Mouse (Mus musculus) limb, embryonic 13.5 days (tissue): ENCODE data around the gene Bpifb2. TPM values are rescaled to one million over a fixed set of nuclear protein-coding genes. Genes with fewer than 3 reads are reported as not detected.

ENCODE experiments used
- ATAC-seq: fragments of 200-750 bp; cut with Nextera tagmentation; 2 replicates; pipeline ENCODE4 v1.8.0; 2017; ENCODE audit warnings: low read depth, moderate number of reproducible peaks, moderate TSS enrichment; ENCODE audit not compliant: low FRiP score
- H3K27ac ChIP-seq: fragments of 300-500 bp; sonication (generic); 2 replicates; pipeline ENCODE4 v1.5.1; 2015; ENCODE audit warnings: inconsistent platforms, mild to moderate bottlenecking, moderate library complexity
- H3K27me3 ChIP-seq: fragments of 300-500 bp; sonication (generic); 2 replicates; pipeline ENCODE4 v1.6.1; 2015; ENCODE audit warnings: mild to moderate bottlenecking, inconsistent platforms
- H3K36me3 ChIP-seq: fragments of 300-500 bp; sonication (generic); 2 replicates; pipeline ENCODE4 v1.6.1; 2015; ENCODE audit warnings: inconsistent platforms, mild to moderate bottlenecking, moderate library complexity
- H3K4me1 ChIP-seq: fragments of 300-500 bp; sonication (generic); 2 replicates; pipeline ENCODE4 v1.6.1; 2015; ENCODE audit warnings: inconsistent platforms
- H3K4me2 ChIP-seq: fragments of 300-500 bp; sonication (generic); replicated peaks from 2 replicates; pipeline ENCODE4 v1.6.1; 2015; ENCODE audit warnings: inconsistent platforms, mild to moderate bottlenecking, moderate library complexity
- H3K4me3 ChIP-seq: fragments of 300-500 bp; sonication (generic); 2 replicates; pipeline ENCODE4 v1.5.1; 2015; ENCODE audit warnings: moderate library complexity, mild to moderate bottlenecking, inconsistent platforms
- H3K9ac ChIP-seq: fragments of 300-500 bp; sonication (generic); 2 replicates; pipeline ENCODE4 v1.6.1; 2015; ENCODE audit warnings: mild to moderate bottlenecking, inconsistent platforms
- H3K9me3 ChIP-seq: fragments of 300-500 bp; sonication (generic); 2 replicates; pipeline ENCODE4 v1.6.1; 2016; ENCODE audit warnings: inconsistent platforms
- WGBS: fragments of 180-500 bp; shearing (Covaris S2); methylation state at CpG from one replicate; pipeline ENCODE4 v1.1.7; 2015; 5-methylcytosine and 5-hydroxymethylcytosine counted together
- polyA plus RNA-seq: library from polyadenylated mRNA; unstranded; fragments of >200 nt; fragmentation: Nextera tagmentation; extraction: Ambion mirVana; gene quantifications from 2 replicates; pipeline ENCODE4 v1.2.1, GENCODE M21; 2015

Bpifb2 gene
- polyA plus RNA-seq, 1 experiment from 2014 or later: not detected

- no peaks in the 10 kb centered on the region for H3K27me3 ChIP-seq
- no peaks in the 10 kb centered on the region for H3K36me3 ChIP-seq
- no peak overlapping the region for H3K4me2 ChIP-seq
- no peak overlapping the region for H3K4me3 ChIP-seq
- no peaks in the 10 kb centered on the region for H3K9me3 ChIP-seq
- H3K9ac ChIP-seq: no peak overlapping the region
- 71% methylated on average over 3 of the region's 3 CpGs for WGBS
- H3K27ac ChIP-seq: no peak overlapping the region
- ATAC-seq: peak; percentile 44; the same call in 1 of the 2 replicates
- no peaks in the 10 kb centered on the region for H3K4me1 ChIP-seq
Observed at GRCm38 (mm10) chr2:153860715-153861114, 14.1 kb upstream of the Bpifb2 start.

GRCm38 (mm10) chr2:153861960-153862359 is 12.9 kb upstream of the Bpifb2 start:
- WGBS: 74% methylated on average over 3 of the region's 3 CpGs
- Histone ChIP-seq H3K4me2 (no peak overlapping the region), H3K4me1 (no peaks in the 10 kb centered on the region), H3K27ac (no peak overlapping the region), H3K36me3 (no peaks in the 10 kb centered on the region), H3K4me3 (no peak overlapping the region), H3K9me3 (no peaks in the 10 kb centered on the region), H3K9ac (no peak overlapping the region), H3K27me3 (no peaks in the 10 kb centered on the region)
- ATAC-seq: peak; percentile 75; the same call in 1 of the 2 replicates

- WGBS: 87% methylated on average over 4 of the region's 4 CpGs
- H3K4me3 ChIP-seq: no peak within 1 kb of the TSS
- ATAC-seq: no peak
Observed at GRCm38 (mm10) chr2:153870984-153871383, 3.9 kb upstream of the Bpifb2 start, which contains the start of gene Sun5. Gene Sun5 (minus strand): TSS chr2:153871084.

GRCm38 (mm10) chr2:153899111-153899510 is 24.3 kb downstream of the Bpifb2 start:
- Histone ChIP-seq H3K36me3 (no peaks in the 10 kb centered on the region), H3K4me1 (no peaks in the 10 kb centered on the region), H3K9me3 (no peaks in the 10 kb centered on the region), H3K4me2 (no peak overlapping the region), H3K9ac (no peak overlapping the region), H3K27ac (no peak overlapping the region), H3K27me3 (no peaks in the 10 kb centered on the region), H3K4me3 (no peak overlapping the region)
- no peak for ATAC-seq
- 69% methylated on average over 5 of the region's 5 CpGs for WGBS

More at GRCm38 (mm10) chr2:153870984-153871383, 3.9 kb upstream of the Bpifb2 start, which contains the start of gene Sun5:
- no peak within 1 kb of the TSS for H3K4me2 ChIP-seq
- no peak within 1 kb of the TSS for H3K9ac ChIP-seq
- no peaks in the 10 kb centered on the region for H3K27me3 ChIP-seq
- H3K4me1 ChIP-seq: no peaks in the 10 kb centered on the region
- no peaks in the 10 kb centered on the region for H3K9me3 ChIP-seq
- H3K36me3 ChIP-seq: no peaks in the 10 kb centered on the region
- no peak within 1 kb of the TSS for H3K27ac ChIP-seq

GRCm38 (mm10) chr2:153900088-153900487 is 25.2 kb downstream of the Bpifb2 start, which contains the start of gene Bpifb6:
Gene Bpifb6 (plus strand): TSS chr2:153900388.
- ATAC-seq: no peak
- H3K9ac ChIP-seq: no peak within 1 kb of the TSS
- H3K27ac ChIP-seq: no peak within 1 kb of the TSS
- no peaks in the 10 kb centered on the region for H3K27me3 ChIP-seq
- no peaks in the 10 kb centered on the region for H3K4me1 ChIP-seq
- no peak within 1 kb of the TSS for H3K4me3 ChIP-seq
- 72% methylated on average over 4 of the region's 4 CpGs for WGBS
- H3K36me3 ChIP-seq: no peaks in the 10 kb centered on the region
- H3K4me2 ChIP-seq: no peak within 1 kb of the TSS
- no peaks in the 10 kb centered on the region for H3K9me3 ChIP-seq

GRCm38 (mm10) chr2:153902726-153903125 is 27.9 kb downstream of the Bpifb2 start:
- H3K4me2 ChIP-seq: no peak overlapping the region
- H3K27ac ChIP-seq: no peak overlapping the region
- WGBS: 79% methylated on average over 6 of the region's 6 CpGs

GRCm38 (mm10) chr2:153906626-153907025 is 31.8 kb downstream of the Bpifb2 start:
- Histone ChIP-seq H3K27ac (no peak overlapping the region), H3K27me3 (no peaks in the 10 kb centered on the region), H3K4me1 (no peaks in the 10 kb centered on the region), H3K4me2 (no peak overlapping the region), H3K9ac (no peak overlapping the region), H3K36me3 (no peaks in the 10 kb centered on the region), H3K9me3 (no peaks in the 10 kb centered on the region), H3K4me3 (no peak overlapping the region)
- ATAC-seq: no peak
- WGBS: 83% methylated on average over 4 of the region's 4 CpGs

More at GRCm38 (mm10) chr2:153902726-153903125, 27.9 kb downstream of the Bpifb2 start:
- Histone ChIP-seq H3K27me3 (no peaks in the 10 kb centered on the region), H3K36me3 (no peaks in the 10 kb centered on the region), H3K4me1 (no peaks in the 10 kb centered on the region), H3K9me3 (no peaks in the 10 kb centered on the region), H3K4me3 (no peak overlapping the region), H3K9ac (no peak overlapping the region)
- ATAC-seq: no peak

GRCm38 (mm10) chr2:153914151-153914550 is 39.3 kb downstream of the Bpifb2 start:
- no peak for ATAC-seq

GRCm38 (mm10) chr2:153917930-153918329 is 43.1 kb downstream of the Bpifb2 start, which contains the start of gene Bpifb3:
Gene Bpifb3 (plus strand): TSS chr2:153918230.
- no peaks in the 10 kb centered on the region for H3K4me1 ChIP-seq
- H3K36me3 ChIP-seq: no peaks in the 10 kb centered on the region
- no peak within 1 kb of the TSS for H3K4me3 ChIP-seq
- no peak within 1 kb of the TSS for H3K4me2 ChIP-seq
- H3K27me3 ChIP-seq: no peaks in the 10 kb centered on the region
- no peaks in the 10 kb centered on the region for H3K9me3 ChIP-seq
- H3K9ac ChIP-seq: no peak within 1 kb of the TSS
- 70% methylated on average over 8 of the region's 8 CpGs for WGBS
- ATAC-seq: no peak
- no peak within 1 kb of the TSS for H3K27ac ChIP-seq

More at GRCm38 (mm10) chr2:153914151-153914550, 39.3 kb downstream of the Bpifb2 start:
- Histone ChIP-seq H3K4me2 (no peak overlapping the region), H3K4me1 (no peaks in the 10 kb centered on the region), H3K27me3 (no peaks in the 10 kb centered on the region), H3K4me3 (no peak overlapping the region), H3K9ac (no peak overlapping the region), H3K9me3 (no peaks in the 10 kb centered on the region), H3K27ac (no peak overlapping the region), H3K36me3 (no peaks in the 10 kb centered on the region)
- 74% methylated on average over 5 of the region's 5 CpGs for WGBS

- H3K27ac ChIP-seq: no peak overlapping the region
- no peaks in the 10 kb centered on the region for H3K27me3 ChIP-seq
- no peaks in the 10 kb centered on the region for H3K9me3 ChIP-seq
- ATAC-seq: no peak
- no peaks in the 10 kb centered on the region for H3K4me1 ChIP-seq
- H3K36me3 ChIP-seq: no peaks in the 10 kb centered on the region
- 90% methylated on average over 6 of the region's 6 CpGs for WGBS
- H3K9ac ChIP-seq: no peak overlapping the region
- H3K4me2 ChIP-seq: no peak overlapping the region
- no peak overlapping the region for H3K4me3 ChIP-seq
Observed at GRCm38 (mm10) chr2:153921246-153921645, 46.4 kb downstream of the Bpifb2 start.

- ATAC-seq: no peak
- no peaks in the 10 kb centered on the region for H3K27me3 ChIP-seq
- 35% methylated on average over 3 of the region's 3 CpGs for WGBS
- H3K4me2 ChIP-seq: no peak overlapping the region
- no peaks in the 10 kb centered on the region for H3K9me3 ChIP-seq
- no peak overlapping the region for H3K27ac ChIP-seq
- H3K4me3 ChIP-seq: no peak overlapping the region
- no peaks in the 10 kb centered on the region for H3K36me3 ChIP-seq
- H3K9ac ChIP-seq: no peak overlapping the region
- no peaks in the 10 kb centered on the region for H3K4me1 ChIP-seq
Observed at GRCm38 (mm10) chr2:153929871-153930413, 55.1 kb downstream of the Bpifb2 start.

GRCm38 (mm10) chr2:153931125-153931524 is 56.3 kb downstream of the Bpifb2 start:
- Histone ChIP-seq H3K27ac (no peak overlapping the region), H3K4me3 (no peak overlapping the region), H3K9ac (0 out of 2 replicates have a peak overlapping the region, but pooled peaks have one; percentile 25), H3K4me2 (no peak overlapping the region), H3K4me1 (no peaks in the 10 kb centered on the region), H3K27me3 (no peaks in the 10 kb centered on the region), H3K36me3 (no peaks in the 10 kb centered on the region), H3K9me3 (no peaks in the 10 kb centered on the region)
- 69% methylated on average over 6 of the region's 6 CpGs for whole genome bisulfite sequencing
- ATAC-seq: no peak

GRCm38 (mm10) chr2:153933311-153933710 is 58.5 kb downstream of the Bpifb2 start:
- no peaks in the 10 kb centered on the region for H3K27me3 ChIP-seq
- H3K9me3 ChIP-seq: no peaks in the 10 kb centered on the region
- H3K9ac ChIP-seq: no peak overlapping the region
- H3K4me1 ChIP-seq: no peaks in the 10 kb centered on the region
- ATAC-seq: no peak
- no peaks in the 10 kb centered on the region for H3K36me3 ChIP-seq
- H3K4me3 ChIP-seq: no peak overlapping the region
- H3K27ac ChIP-seq: no peak overlapping the region
- H3K4me2 ChIP-seq: no peak overlapping the region
- WGBS: 81% methylated on average over 6 of the region's 6 CpGs
